Mouse (Mus musculus): Measurements from ENCODE around the gene Cnot10. TPM values are rescaled to one million over a fixed set of nuclear protein-coding genes. Genes with fewer than 3 reads are reported as not detected.

Gene Cnot10
- polyA plus RNA-seq (2012; rRNA removed) = 42.0 and 45.8 TPM in 2 replicates

- DNase-seq (ENCODE audit: low spot score) = peak; percentile 92
Observed at GRCm38 (mm10) chr9:114639839-114640646, at the start of gene Cnot10. Cnot10 (minus strand) TSS chr9:114640184.

- DNase-seq (ENCODE audit: low spot score) = no peak
Observed at GRCm38 (mm10) chr9:114688953-114689407, 49.0 kb upstream of the Cnot10 start.

- peak; percentile 97 for DNase-seq (ENCODE audit: low spot score)
Observed at GRCm38 (mm10) chr9:114688252-114688952, 48.4 kb upstream of the Cnot10 start, which contains the start of gene Dync1li1. Dync1li1 (plus strand) TSS chr9:114688790.

- no peak for DNase-seq (ENCODE audit: low spot score)
Observed at GRCm38 (mm10) chr9:114687639-114688038, 47.7 kb upstream of the Cnot10 start.

- DNase-seq (ENCODE audit: low spot score) = no peak
Observed at GRCm38 (mm10) chr9:114686245-114686644, 46.3 kb upstream of the Cnot10 start.

GRCm38 (mm10) chr9:114682193-114682592 lies 42.2 kb upstream of the Cnot10 start:
- no peak for DNase-seq (ENCODE audit: low spot score)

GRCm38 (mm10) chr9:114680531-114680930 lies 40.5 kb upstream of the Cnot10 start:
- no peak for DNase-seq (ENCODE audit: low spot score)

GRCm38 (mm10) chr9:114679944-114680343 lies 40.0 kb upstream of the Cnot10 start:
- DNase-seq (ENCODE audit: low spot score) = no peak

- DNase-seq (ENCODE audit: low spot score) = no peak
Observed at GRCm38 (mm10) chr9:114678576-114678975, 38.6 kb upstream of the Cnot10 start.

GRCm38 (mm10) chr9:114673626-114674025 lies 33.6 kb upstream of the Cnot10 start:
- DNase-seq (ENCODE audit: low spot score) = no peak

- no peak for DNase-seq (ENCODE audit: low spot score)
Observed at GRCm38 (mm10) chr9:114672703-114673561, 32.9 kb upstream of the Cnot10 start.

GRCm38 (mm10) chr9:114671946-114672345 lies 32.0 kb upstream of the Cnot10 start:
- no peak for DNase-seq (ENCODE audit: low spot score)

GRCm38 (mm10) chr9:114669011-114669410 lies 29.0 kb upstream of the Cnot10 start:
- DNase-seq (ENCODE audit: low spot score) = no peak

- no peak for DNase-seq (ENCODE audit: low spot score)
Observed at GRCm38 (mm10) chr9:114668047-114668446, 28.1 kb upstream of the Cnot10 start.

GRCm38 (mm10) chr9:114666858-114667257 lies 26.9 kb upstream of the Cnot10 start:
- DNase-seq (ENCODE audit: low spot score) = no peak

- DNase-seq (ENCODE audit: low spot score) = no peak
Observed at GRCm38 (mm10) chr9:114663782-114664181, 23.8 kb upstream of the Cnot10 start.

GRCm38 (mm10) chr9:114661991-114662390 lies 22.0 kb upstream of the Cnot10 start:
- no peak for DNase-seq (ENCODE audit: low spot score)

GRCm38 (mm10) chr9:114660983-114661382 lies 21.0 kb upstream of the Cnot10 start:
- DNase-seq (ENCODE audit: low spot score) = no peak

GRCm38 (mm10) chr9:114660506-114660905 lies 20.5 kb upstream of the Cnot10 start:
- no peak for DNase-seq (ENCODE audit: low spot score)

- DNase-seq (ENCODE audit: low spot score) = no peak
Observed at GRCm38 (mm10) chr9:114656701-114657100, 16.7 kb upstream of the Cnot10 start.

GRCm38 (mm10) chr9:114655356-114655755 lies 15.4 kb upstream of the Cnot10 start:
- DNase-seq (ENCODE audit: low spot score) = no peak
